Mouse (Mus musculus) olfactory bulb, adult 2 months (tissue): Measurements from ENCODE around the gene Taf1.

Source experiments
- CTCF ChIP-seq: fragments of 200-500 bp; IDR thresholded peaks from 2 replicates; pipeline ENCODE4 v1.5.1; 2012; ENCODE audit warnings: low read depth, mild to moderate bottlenecking, low read length, moderate library complexity; ENCODE audit not compliant: insufficient read depth
- POLR2A ChIP-seq: fragments of 200-500 bp; IDR thresholded peaks from 2 replicates; pipeline ENCODE4 v1.6.1; 2012; ENCODE audit warnings: mild to moderate bottlenecking, low read depth, low read length, moderate library complexity; ENCODE audit not compliant: insufficient read depth

- TF ChIP-seq CTCF: no peak
- TF ChIP-seq POLR2A: no peak
Measured at GRCm38 (mm10) chrX:101620317-101620716, 87.8 kb downstream of the Taf1 start.
